Mouse (Mus musculus): ENCODE measurements at regions not wholly inside any gene's neighbourhood (a gene's known extent, or its start where the extent isn't known, plus 50 kb on each side); places are given as distances from the start of the nearest gene placed in this dataset.

DNA sequence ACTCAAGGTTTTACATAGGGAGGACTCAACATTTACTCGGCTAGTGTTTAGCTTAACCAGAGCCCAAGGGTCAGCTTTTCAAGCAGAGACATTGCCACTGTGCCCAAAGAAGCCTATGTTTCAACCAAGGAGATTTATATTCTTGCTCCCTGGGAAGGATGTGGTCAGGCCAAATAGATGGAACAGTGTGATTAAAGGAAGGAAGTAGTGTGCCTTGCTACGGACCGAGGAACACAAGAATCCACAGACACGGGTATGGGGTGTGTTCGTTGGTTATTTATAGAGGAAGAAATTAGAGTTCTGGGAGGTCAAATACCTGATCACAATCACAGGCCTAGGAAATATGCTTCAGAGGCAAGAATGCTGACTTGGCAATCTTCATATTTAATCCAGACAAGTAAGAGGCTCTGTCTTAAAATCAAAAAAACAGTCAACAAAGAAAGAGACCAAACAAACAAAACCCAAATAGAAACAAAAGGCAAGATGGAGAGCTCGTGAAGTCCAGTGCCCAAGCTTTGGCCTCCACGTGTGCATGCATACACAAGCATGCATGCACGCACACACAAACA lies 133.9 kb upstream of the Trp63 start:
- H3K27ac ChIP-seq (ENCODE audit: low read length) = no peak overlapping the region
- H3K9ac ChIP-seq (replicated peaks; ENCODE audit: low read depth, low read length) = no peak overlapping the region
- no peak for ATAC-seq
- H3K4me1 ChIP-seq (replicated peaks; ENCODE audit: control insufficient read depth, insufficient read depth, low read length) = no peaks in the 10 kb centered on the region
- H3K4me2 ChIP-seq (ENCODE audit: low read length) = no peak overlapping the region
- H3K4me3 ChIP-seq (replicated peaks; ENCODE audit: low read length) = no peak overlapping the region
- no peaks in the 10 kb centered on the region for H3K27me3 ChIP-seq (replicated peaks; ENCODE audit: control insufficient read depth, insufficient read depth, low read length)
- WGBS = 93% methylated on average over 8 of the region's 8 CpGs
- no peaks in the 10 kb centered on the region for H3K9me3 ChIP-seq (ENCODE audit: control insufficient read depth, low read length)
- H3K36me3 ChIP-seq (ENCODE audit: control insufficient read depth, insufficient read depth) = no peaks in the 10 kb centered on the region

DNA sequence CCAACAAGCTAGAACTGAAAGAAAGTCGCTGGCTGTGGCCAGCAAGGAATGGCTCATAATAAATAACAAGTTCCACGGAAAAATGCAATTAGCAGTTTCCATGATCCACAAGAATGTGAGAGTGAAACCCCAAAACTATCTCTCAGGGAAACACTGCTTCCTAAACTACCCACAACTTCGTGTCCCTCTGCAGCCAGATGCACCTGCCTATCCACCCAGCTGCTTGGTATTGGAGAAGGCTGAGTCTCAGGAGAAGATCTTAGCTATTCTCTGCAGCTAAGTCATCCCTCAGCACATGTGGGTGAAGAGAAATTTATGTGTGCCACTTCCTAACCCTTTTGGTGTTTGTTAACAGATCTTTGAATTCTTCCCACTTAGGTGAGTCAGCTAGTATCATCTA lies 126.4 kb upstream of the Trp63 start:
- no peak overlapping the region for H3K4me3 ChIP-seq (replicated peaks; ENCODE audit: low read length)
- H3K36me3 ChIP-seq (ENCODE audit: control insufficient read depth, insufficient read depth) = no peaks in the 10 kb centered on the region
- no peak overlapping the region for H3K4me2 ChIP-seq (ENCODE audit: low read length)
- H3K27ac ChIP-seq (ENCODE audit: low read length) = no peak overlapping the region
- no peaks in the 10 kb centered on the region for H3K27me3 ChIP-seq (replicated peaks; ENCODE audit: control insufficient read depth, insufficient read depth, low read length)
- no peaks in the 10 kb centered on the region for H3K4me1 ChIP-seq (replicated peaks; ENCODE audit: control insufficient read depth, insufficient read depth, low read length)
- 74% methylated on average over 3 of the region's 3 CpGs for WGBS
- no peaks in the 10 kb centered on the region for H3K9me3 ChIP-seq (ENCODE audit: control insufficient read depth, low read length)
- ATAC-seq = no peak
- no peak overlapping the region for H3K9ac ChIP-seq (replicated peaks; ENCODE audit: low read depth, low read length)

DNA sequence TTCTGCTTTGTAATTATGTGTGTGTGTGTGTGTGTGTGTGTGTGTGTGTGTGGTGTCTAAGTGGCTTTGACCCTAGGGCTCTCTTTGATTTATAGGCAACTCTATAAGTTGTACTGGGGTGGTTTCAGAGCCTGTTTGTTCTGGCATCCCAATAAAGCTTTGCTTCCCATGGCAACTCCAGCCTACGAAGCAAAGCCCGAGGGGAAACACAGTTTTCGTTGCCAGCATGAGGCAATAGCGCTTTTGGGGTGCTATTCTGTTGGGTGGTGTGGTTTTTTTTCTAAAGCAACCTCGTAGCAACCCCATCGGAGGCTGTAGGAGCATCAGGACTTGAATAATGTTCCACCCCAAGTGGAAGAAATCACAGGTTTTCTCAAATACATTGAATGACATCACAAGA lies 103.3 kb upstream of the Trp63 start:
- no peak overlapping the region for H3K9ac ChIP-seq (replicated peaks; ENCODE audit: low read depth, low read length)
- ATAC-seq = no peak
- no peaks in the 10 kb centered on the region for H3K27me3 ChIP-seq (replicated peaks; ENCODE audit: control insufficient read depth, insufficient read depth, low read length)
- no peaks in the 10 kb centered on the region for H3K9me3 ChIP-seq (ENCODE audit: control insufficient read depth, low read length)
- 88% methylated on average over 6 of the region's 6 CpGs for WGBS
- no peak overlapping the region for H3K4me3 ChIP-seq (replicated peaks; ENCODE audit: low read length)
- no peak overlapping the region for H3K27ac ChIP-seq (ENCODE audit: low read length)
- H3K4me1 ChIP-seq (replicated peaks; ENCODE audit: control insufficient read depth, insufficient read depth, low read length) = no peaks in the 10 kb centered on the region
- H3K36me3 ChIP-seq (ENCODE audit: control insufficient read depth, insufficient read depth) = no peaks in the 10 kb centered on the region
- H3K4me2 ChIP-seq (ENCODE audit: low read length) = no peak overlapping the region

DNA sequence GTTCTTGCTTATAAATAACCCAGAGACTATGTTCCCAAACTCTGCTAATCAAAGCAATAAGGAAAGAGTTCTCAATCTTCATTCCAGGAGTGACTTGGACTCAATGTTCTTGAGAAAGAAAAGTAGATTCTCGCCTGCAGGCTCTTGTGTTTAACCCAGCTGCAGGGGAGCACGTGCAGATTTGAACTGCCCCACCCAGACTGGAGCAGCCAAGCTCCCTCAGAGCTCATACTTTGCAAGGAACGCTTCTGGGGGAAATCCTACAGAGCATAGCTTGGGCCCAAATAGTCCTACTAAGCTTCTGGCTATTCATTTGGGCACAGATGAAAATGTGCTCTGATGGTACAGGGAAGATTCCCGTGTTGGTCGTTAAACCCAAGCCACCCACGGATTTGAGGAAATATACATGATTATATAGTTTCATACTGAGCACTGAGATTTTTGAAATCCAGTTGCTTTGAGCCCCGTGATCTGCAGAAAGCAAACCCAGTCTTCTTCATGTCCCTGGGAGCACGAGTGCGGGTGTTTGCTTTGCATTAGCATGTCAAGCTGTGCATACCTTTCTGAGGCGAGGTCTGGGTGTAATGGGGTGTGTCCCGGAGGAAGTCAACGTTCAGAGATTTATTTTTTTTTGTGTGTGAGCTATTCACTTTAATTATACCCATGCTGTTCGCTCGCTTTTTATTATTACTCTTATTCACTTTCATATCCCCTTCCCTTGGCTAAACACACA lies 99.1 kb upstream of the Trp63 start:
- Histone ChIP-seq H3K9ac (replicated peaks; ENCODE audit: low read depth, low read length) (no peak overlapping the region), H3K27me3 (replicated peaks; ENCODE audit: control insufficient read depth, insufficient read depth, low read length) (no peaks in the 10 kb centered on the region), H3K4me1 (replicated peaks; ENCODE audit: control insufficient read depth, insufficient read depth, low read length) (no peaks in the 10 kb centered on the region), H3K27ac (ENCODE audit: low read length) (no peak overlapping the region), H3K4me2 (ENCODE audit: low read length) (no peak overlapping the region), H3K9me3 (ENCODE audit: control insufficient read depth, low read length) (no peaks in the 10 kb centered on the region), H3K36me3 (ENCODE audit: control insufficient read depth, insufficient read depth) (no peaks in the 10 kb centered on the region), H3K4me3 (replicated peaks; ENCODE audit: low read length) (no peak overlapping the region)
- no peak for ATAC-seq
- WGBS = 75% methylated on average over 14 of the region's 14 CpGs

DNA sequence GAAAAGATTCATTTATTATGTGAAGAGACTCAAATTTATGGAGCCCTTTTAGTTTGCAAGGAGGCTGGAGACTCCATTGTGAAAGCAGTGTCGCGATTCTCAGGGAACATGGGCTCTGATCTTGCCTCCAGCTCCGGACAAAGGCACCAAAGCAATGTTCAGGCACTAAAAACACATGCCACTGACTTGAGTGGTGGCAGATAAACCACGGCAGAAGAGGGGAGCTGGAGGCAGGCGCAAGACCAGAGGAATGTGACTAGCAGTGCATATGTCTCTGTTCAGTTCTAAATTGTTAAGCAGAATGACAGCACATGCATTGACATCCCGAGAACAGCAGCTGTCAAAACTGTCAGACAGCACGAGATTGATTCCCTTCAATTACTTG lies 98.5 kb upstream of the Trp63 start:
- Histone ChIP-seq H3K27me3 (replicated peaks; ENCODE audit: control insufficient read depth, insufficient read depth, low read length) (no peaks in the 10 kb centered on the region), H3K9me3 (ENCODE audit: control insufficient read depth, low read length) (no peaks in the 10 kb centered on the region), H3K4me3 (replicated peaks; ENCODE audit: low read length) (no peak overlapping the region), H3K4me2 (ENCODE audit: low read length) (no peak overlapping the region), H3K36me3 (ENCODE audit: control insufficient read depth, insufficient read depth) (no peaks in the 10 kb centered on the region), H3K27ac (ENCODE audit: low read length) (no peak overlapping the region), H3K9ac (replicated peaks; ENCODE audit: low read depth, low read length) (no peak overlapping the region), H3K4me1 (replicated peaks; ENCODE audit: control insufficient read depth, insufficient read depth, low read length) (no peaks in the 10 kb centered on the region)
- no peak for ATAC-seq
- 54% methylated on average over 7 of the region's 7 CpGs for WGBS

DNA sequence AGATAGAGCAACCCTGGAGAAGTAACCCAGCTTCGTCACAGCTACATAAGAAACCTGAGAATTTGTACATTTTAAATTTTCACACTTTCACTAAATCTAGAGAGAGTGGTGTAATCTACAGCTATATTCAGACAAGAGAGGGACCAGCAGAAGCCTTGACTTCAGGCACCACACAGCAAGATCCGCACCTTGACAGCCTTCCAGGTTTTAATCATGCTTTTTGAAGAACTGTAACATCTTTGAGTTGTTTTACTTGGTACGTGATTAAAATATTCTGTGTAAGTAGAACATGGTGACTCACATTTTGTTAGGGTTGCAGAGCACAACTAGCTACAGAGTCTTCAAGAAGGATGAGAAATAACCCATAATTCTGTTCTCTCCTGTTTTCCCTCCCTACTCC lies 97.6 kb upstream of the Trp63 start:
- ATAC-seq = no peak

DNA sequence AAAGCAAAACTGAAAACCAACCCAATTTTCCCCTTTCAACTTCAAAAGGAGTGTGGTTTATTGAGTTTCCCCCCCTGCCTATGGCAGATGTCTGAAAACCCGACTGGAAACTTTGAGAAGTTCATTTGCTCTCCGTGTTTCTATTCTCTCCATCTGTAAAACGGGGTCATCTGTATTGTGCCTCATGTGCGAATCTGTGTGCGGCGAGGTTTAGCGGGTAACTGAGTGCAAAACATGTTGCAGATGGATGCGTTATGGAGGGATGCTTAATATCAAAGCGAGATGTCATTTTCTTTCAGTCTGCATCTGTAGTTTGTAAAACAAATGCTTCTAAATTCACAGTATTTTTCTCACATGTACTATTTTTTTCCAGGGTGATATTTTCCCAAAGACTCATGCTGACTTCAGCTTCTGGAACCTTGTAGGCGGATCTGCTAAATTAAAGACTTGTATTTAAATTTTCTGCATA lies 95.7 kb upstream of the Trp63 start:
- no peaks in the 10 kb centered on the region for H3K27me3 ChIP-seq (replicated peaks; ENCODE audit: control insufficient read depth, insufficient read depth, low read length)
- no peaks in the 10 kb centered on the region for H3K4me1 ChIP-seq (replicated peaks; ENCODE audit: control insufficient read depth, insufficient read depth, low read length)
- 68% methylated on average over 10 of the region's 10 CpGs for WGBS
- H3K27ac ChIP-seq (ENCODE audit: low read length) = no peak overlapping the region
- no peaks in the 10 kb centered on the region for H3K9me3 ChIP-seq (ENCODE audit: control insufficient read depth, low read length)
- H3K4me2 ChIP-seq (ENCODE audit: low read length) = no peak overlapping the region
- no peak overlapping the region for H3K4me3 ChIP-seq (replicated peaks; ENCODE audit: low read length)
- H3K36me3 ChIP-seq (ENCODE audit: control insufficient read depth, insufficient read depth) = no peaks in the 10 kb centered on the region
- no peak overlapping the region for H3K9ac ChIP-seq (replicated peaks; ENCODE audit: low read depth, low read length)
- ATAC-seq = no peak

More for the DNA sequence above, 97.6 kb upstream of the Trp63 start:
- Histone ChIP-seq H3K4me3 (replicated peaks; ENCODE audit: low read length) (no peak overlapping the region), H3K4me2 (ENCODE audit: low read length) (no peak overlapping the region), H3K9me3 (ENCODE audit: control insufficient read depth, low read length) (no peaks in the 10 kb centered on the region), H3K27me3 (replicated peaks; ENCODE audit: control insufficient read depth, insufficient read depth, low read length) (no peaks in the 10 kb centered on the region), H3K27ac (ENCODE audit: low read length) (no peak overlapping the region), H3K9ac (replicated peaks; ENCODE audit: low read depth, low read length) (no peak overlapping the region), H3K4me1 (replicated peaks; ENCODE audit: control insufficient read depth, insufficient read depth, low read length) (no peaks in the 10 kb centered on the region), H3K36me3 (ENCODE audit: control insufficient read depth, insufficient read depth) (no peaks in the 10 kb centered on the region)
- WGBS = 88% methylated on average over 3 of the region's 3 CpGs

DNA sequence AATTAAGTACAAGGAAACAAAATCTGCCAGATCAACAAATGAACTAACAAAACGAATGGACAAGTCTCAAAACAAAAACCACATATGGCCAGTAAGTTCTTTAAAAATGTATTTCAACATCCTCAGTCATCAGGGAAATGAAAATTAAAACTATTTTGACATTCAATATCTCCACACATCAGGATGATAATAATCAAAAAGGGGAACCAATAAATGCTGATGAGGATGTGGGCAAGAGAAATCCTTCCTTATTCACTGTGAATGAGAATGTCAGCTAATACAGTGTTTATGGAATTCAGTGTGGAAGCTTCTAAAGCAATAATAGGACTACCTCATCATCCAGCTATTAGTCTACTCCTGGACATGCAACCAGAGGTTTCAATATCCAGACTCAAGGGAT lies 86.1 kb upstream of the Trp63 start:
- no peaks in the 10 kb centered on the region for H3K4me1 ChIP-seq (replicated peaks; ENCODE audit: control insufficient read depth, insufficient read depth, low read length)
- H3K9ac ChIP-seq (replicated peaks; ENCODE audit: low read depth, low read length) = no peak overlapping the region
- no peak overlapping the region for H3K4me3 ChIP-seq (replicated peaks; ENCODE audit: low read length)
- no peaks in the 10 kb centered on the region for H3K36me3 ChIP-seq (ENCODE audit: control insufficient read depth, insufficient read depth)
- H3K27ac ChIP-seq (ENCODE audit: low read length) = no peak overlapping the region
- 76% methylated on average over 1 of the region's 1 CpGs for WGBS
- H3K9me3 ChIP-seq (ENCODE audit: control insufficient read depth, low read length) = no peaks in the 10 kb centered on the region
- ATAC-seq = no peak
- H3K4me2 ChIP-seq (ENCODE audit: low read length) = no peak overlapping the region
- no peaks in the 10 kb centered on the region for H3K27me3 ChIP-seq (replicated peaks; ENCODE audit: control insufficient read depth, insufficient read depth, low read length)

DNA sequence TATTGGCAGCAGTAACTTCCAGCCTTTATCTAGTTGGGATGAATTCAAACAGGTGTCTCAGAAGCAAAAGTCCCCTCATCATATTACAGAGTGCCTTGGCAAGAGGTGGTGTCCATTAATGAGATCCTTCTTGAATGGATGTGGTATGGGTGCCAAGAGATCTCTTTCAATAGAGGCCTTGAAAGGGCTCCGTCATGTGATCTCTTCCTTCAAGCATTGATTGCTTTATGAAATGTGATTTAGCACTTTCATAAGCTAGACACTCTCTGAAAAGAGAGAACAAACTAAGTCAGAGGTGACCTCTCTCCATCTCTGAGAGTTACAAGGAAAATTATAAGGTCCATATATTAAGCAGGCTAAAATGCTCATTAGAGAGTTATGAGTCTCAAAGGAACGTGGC lies 80.4 kb upstream of the Trp63 start:
- Histone ChIP-seq H3K9ac (replicated peaks; ENCODE audit: low read depth, low read length) (no peak overlapping the region), H3K4me3 (replicated peaks; ENCODE audit: low read length) (no peak overlapping the region), H3K9me3 (ENCODE audit: control insufficient read depth, low read length) (no peaks in the 10 kb centered on the region), H3K4me2 (ENCODE audit: low read length) (no peak overlapping the region), H3K36me3 (ENCODE audit: control insufficient read depth, insufficient read depth) (no peaks in the 10 kb centered on the region), H3K27ac (ENCODE audit: low read length) (no peak overlapping the region), H3K27me3 (replicated peaks; ENCODE audit: control insufficient read depth, insufficient read depth, low read length) (no peaks in the 10 kb centered on the region), H3K4me1 (replicated peaks; ENCODE audit: control insufficient read depth, insufficient read depth, low read length) (no peaks in the 10 kb centered on the region)
- WGBS = 84% methylated on average over 2 of the region's 2 CpGs
- ATAC-seq = no peak

DNA sequence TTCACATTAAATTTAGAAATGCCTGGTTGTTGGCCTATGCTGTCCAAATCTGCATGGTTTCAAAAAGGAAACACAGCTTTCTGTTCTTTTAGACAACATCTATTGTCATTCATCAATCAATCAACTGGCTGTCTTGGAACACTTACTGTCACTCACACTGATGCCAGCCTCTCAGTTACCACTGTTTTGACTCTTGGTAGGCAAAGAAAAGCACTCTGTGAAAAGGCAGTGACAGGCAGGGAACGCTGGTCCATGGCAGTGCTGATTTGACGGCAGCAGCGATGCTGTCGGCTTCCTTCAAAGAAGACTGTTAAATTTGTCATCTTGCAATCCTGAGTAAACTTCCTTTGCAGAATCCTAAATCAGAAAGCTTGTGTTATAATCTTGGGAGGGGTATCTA lies 68.3 kb upstream of the Trp63 start:
- Histone ChIP-seq H3K4me1 (replicated peaks; ENCODE audit: control insufficient read depth, insufficient read depth, low read length) (no peaks in the 10 kb centered on the region), H3K4me3 (replicated peaks; ENCODE audit: low read length) (no peak overlapping the region), H3K9me3 (ENCODE audit: control insufficient read depth, low read length) (no peaks in the 10 kb centered on the region), H3K27me3 (replicated peaks; ENCODE audit: control insufficient read depth, insufficient read depth, low read length) (no peaks in the 10 kb centered on the region), H3K36me3 (ENCODE audit: control insufficient read depth, insufficient read depth) (no peaks in the 10 kb centered on the region), H3K27ac (ENCODE audit: low read length) (no peak overlapping the region), H3K4me2 (ENCODE audit: low read length) (no peak overlapping the region), H3K9ac (replicated peaks; ENCODE audit: low read depth, low read length) (no peak overlapping the region)
- ATAC-seq = peak; percentile 85
- 41% methylated on average over 4 of the region's 4 CpGs for WGBS

Measured in forebrain, embryonic 16.5 days (tissue).